Mouse (Mus musculus) urinary bladder, postnatal 4 days (tissue): ENCODE results near the gene Galr3.
A peak's percentile ranks its signal among the peaks of the same experiment; 100 is the strongest.
"Not testable (repeated sequence)": the region's sequence is repeated elsewhere in the genome, so short reads cannot be mapped to it uniquely, and the experiment has no call there.

Experiments
- DNase-seq, 2 experiments: peaks; one replicate each; pipeline ENCODE4 v3.0.0; 2021 to 2022; ENCODE audit warnings: low spot score in 2 of 2

Gene Galr3

GRCm38 (mm10) chr15:79026511-79027290 lies 15.0 kb upstream of the Galr3 start:
- no peak for DNase-seq

- DNase-seq = no peak
Measured at GRCm38 (mm10) chr15:79027291-79028205, 14.1 kb upstream of the Galr3 start.

DNA sequence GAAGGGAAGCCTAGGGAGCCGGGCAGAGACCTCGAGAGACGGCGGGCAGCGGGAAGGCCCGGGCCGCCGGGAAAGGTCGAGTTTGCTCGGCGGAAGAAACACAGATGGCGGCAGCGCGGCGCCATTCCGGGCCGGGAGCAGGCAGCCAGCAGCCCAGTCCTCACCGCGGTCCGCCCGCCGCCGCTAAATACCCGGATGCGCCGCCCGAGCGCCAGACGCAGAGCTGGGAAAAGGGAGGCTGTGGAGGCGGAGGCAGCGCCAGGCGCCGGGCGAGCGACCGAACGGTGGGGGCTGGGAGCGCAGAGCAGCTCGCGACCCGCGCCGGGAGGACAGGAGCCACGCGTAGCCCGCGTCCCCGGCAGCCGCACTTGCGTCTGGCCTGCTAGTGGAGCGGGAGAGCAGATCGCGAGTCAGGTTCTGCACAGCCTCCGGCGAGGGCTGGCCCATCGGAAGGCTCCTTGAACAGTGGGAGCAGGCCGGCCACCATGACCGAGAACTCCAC lies 13.4 kb upstream of the Galr3 start, which contains the start of gene H1f0:
Gene H1f0, plus strand, starts transcription at position 214 of the 502 bp plus-strand sequence.
- peak; percentile 94 to 96 for DNase-seq

- no peak for DNase-seq
Measured at GRCm38 (mm10) chr15:79028823-79029484, 12.7 kb upstream of the Galr3 start.

DNA sequence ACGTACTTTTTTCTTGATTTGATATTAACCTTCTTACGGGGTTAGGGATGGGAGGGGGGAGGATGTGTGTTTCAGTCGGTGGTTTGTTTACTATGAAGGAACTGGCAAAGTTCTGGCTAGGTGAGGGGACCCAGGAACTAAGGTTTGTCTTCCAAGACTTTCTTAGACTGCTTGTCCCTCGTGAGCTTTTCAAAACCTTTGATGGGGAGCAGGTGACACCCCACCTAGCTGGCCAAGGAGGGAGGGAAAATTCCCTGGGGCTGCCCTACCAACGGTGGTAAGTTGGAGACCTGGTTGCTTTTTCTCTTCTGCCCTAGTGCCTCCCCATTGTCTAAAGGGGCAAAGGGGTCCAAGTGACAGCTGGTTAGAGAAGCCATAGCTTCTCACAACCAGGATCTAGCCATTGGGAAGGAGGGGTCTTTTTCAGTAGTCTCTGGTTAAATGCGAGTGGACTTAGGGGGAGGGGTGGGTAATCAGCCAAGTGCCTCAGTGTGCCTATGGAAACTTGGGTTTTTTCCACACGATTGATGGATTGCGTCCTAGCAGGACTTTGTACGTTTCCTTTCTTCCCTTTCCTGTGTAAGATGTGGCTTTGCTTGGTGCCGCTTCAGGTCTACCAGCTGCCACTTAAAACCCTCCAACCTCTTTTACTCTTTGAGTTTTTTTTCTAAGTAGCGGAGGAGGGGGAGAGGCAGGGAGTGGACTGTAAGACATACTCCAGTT lies 12.0 kb upstream of the Galr3 start:
- no peak for DNase-seq

- peak; percentile 83 to 89 for DNase-seq
Measured at GRCm38 (mm10) chr15:79030551-79031435, 10.9 kb upstream of the Galr3 start.

GRCm38 (mm10) chr15:79031908-79032307 lies 9.8 kb upstream of the Galr3 start:
- not testable (repeated sequence) for DNase-seq

GRCm38 (mm10) chr15:79037913-79038328 lies 3.8 kb upstream of the Galr3 start:
- peak in 1 of 2 experiments; percentile 81 for DNase-seq

- DNase-seq = no peak
Measured at GRCm38 (mm10) chr15:79038331-79038730, 3.4 kb upstream of the Galr3 start.

DNA sequence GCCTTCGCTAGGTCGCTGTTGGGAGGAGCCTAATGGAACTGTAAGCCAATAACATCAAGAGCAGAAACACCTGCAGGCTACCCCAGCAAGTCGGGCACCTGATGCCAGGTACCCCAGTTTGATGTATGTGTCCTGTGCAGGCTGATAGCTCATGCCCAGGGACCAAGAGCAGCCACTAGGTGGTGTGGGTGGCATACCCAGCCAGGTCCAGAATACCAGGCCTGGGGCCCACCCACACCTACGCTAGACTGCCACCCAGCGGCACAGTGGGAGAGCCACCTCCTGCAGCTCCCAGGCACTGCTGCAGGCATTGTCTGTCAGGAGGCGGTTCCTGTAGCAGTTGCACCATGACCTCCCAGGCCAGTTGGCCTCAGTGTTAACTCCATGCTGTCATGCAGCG lies 2.8 kb upstream of the Galr3 start:
- peak; percentile 74 to 78 for DNase-seq

DNA sequence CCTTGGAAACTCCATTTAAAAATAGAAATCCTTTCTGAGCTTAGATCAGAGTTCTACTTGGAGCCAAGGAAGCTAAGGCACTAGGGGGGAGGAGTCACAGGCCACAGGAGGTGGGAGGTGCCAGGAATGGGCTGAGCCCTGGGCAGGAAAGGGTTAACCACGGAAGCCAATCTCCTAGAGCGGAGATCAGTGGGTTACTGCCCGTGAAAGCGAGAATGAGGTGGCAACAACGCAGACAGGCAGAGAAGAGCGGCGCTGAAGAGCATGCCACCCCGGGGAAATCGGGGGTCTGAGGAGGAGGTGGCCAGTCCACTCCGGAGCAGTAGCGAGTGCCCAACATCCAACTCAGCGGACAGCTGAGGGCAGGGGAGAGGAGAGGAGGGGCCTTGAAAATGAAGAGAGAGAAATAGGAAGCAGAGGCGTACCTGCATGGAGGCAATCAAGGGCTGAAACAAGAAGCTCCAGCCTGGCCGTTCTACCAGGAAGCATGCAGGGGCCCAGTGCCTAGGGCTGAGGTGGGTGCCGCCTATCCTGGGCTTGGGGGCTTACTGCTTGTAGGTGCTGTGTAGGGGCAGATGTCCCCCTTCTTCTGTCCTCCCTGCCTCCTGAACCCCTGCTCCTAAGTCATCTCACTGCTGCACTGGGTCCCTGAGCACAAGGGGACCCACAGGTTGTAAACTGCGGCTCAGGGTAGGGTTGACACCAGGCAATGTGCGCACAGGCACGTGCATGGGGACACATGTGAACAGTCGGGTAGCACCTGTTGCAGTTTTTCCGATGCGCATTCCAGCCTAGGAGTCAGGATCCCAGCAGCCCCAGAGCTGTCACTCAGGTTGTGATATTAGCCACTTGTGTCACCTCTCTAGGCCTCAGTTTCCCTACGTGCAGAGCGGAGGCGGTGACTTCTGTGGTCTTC lies 926 bp upstream of the Galr3 start:
- DNase-seq = no peak

GRCm38 (mm10) chr15:79042721-79043491 lies 1.2 kb downstream of the Galr3 start:
- DNase-seq = no peak

DNA sequence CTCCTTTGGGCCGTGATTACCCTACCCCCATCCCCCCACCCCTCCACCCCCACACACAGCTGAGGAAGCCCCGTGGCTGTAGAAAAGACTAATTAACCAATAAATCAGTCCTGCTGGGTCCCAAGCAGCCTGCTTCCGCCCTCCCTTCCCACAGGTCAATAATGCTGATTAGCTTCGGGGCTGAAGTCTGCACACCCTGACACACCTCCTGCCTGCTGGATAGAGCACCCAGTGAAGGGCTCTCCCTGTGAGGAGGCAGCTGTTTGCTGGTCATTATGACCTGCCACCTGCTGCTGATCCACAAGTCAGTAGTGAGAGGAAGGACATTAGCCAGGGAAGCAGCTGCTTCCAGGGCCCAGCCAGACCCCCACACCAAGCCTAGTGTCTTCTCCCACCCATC lies 3.2 kb downstream of the Galr3 start:
- DNase-seq = no peak

DNA sequence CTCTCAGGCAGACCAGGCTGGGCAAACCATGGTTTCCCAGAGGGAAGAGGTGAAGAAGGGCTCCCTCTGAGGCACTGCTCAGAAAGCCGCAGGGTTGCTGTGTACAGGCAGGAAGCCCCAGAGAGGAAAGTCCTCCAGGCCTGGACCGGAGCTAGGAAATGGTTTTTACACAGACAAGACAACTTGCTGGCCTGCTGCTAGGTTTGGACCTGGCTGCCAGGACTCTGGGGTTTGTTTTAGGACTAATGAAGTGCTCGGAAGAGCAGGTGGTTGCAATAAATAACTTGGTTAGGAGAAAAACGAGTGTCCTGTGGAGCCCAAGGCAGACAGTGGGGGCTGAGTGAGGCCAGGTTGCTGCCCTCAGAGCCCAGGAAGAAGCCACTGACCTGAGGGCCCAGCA lies 6.5 kb downstream of the Galr3 start:
- no peak for DNase-seq

- no peak for DNase-seq
Measured at GRCm38 (mm10) chr15:79050160-79050845, 8.6 kb downstream of the Galr3 start.

DNA sequence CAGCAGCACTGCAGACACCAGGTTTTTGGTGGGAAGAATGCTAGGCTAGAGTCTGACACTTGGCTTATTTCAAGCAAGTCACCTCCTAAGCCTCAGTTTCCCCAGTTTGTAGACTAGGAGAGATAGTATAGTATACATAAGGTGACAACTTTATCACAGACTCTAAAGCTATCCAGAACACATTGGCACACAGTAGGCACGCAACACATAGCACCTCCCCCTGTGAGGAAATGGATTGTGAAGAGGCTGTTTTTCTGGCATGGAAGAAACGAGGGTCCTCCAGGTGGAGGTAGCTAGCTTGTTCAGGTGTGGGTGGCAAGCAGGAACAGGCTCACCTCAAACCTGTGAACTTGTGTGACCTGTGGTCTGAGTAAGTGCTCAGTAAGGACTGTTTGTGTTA lies 9.3 kb downstream of the Galr3 start:
- no peak for DNase-seq

- DNase-seq = no peak
Measured at GRCm38 (mm10) chr15:79051461-79052360, 10.0 kb downstream of the Galr3 start.
